Mouse (Mus musculus) CH12.LX (cell line): ENCODE data around the gene Emd.

ENCODE experiments used
- CHD2 ChIP-seq: IDR thresholded peaks from 2 replicates; pipeline ENCODE4 v1.6.1; 2011; ENCODE audit warnings: low read length, improper control_type of control experiment
- CTCF ChIP-seq, 2 experiments: IDR thresholded peaks in 1 of 2; conservative IDR thresholded peaks in 1 of 2; 2 replicates each; pipeline ENCODE4 v1.5.1; 2011 to 2012; ENCODE audit warnings: low read depth in 2 of 2, low read length in 2 of 2, improper control_type of control experiment in 1 of 2, inconsistent platforms in 1 of 2, mild to moderate bottlenecking in 1 of 2, moderate library complexity in 1 of 2
- ELF1 ChIP-seq: IDR thresholded peaks from 2 replicates; pipeline ENCODE4 v1.6.1; 2014; ENCODE audit warnings: low read depth, mild to moderate bottlenecking, inconsistent platforms, low read length, improper control_type of control experiment
- ETS1 ChIP-seq: conservative IDR thresholded peaks from 2 replicates; pipeline ENCODE4 v1.6.1; 2012; ENCODE audit warnings: low read depth, mild to moderate bottlenecking, inconsistent platforms, low read length, improper control_type of control experiment, moderate library complexity
- KAT2A ChIP-seq: IDR thresholded peaks from 2 replicates; pipeline ENCODE4 v1.6.1; 2012; ENCODE audit warnings: low read length, improper control_type of control experiment, inconsistent platforms; ENCODE audit not compliant: insufficient replicate concordance
- MAX ChIP-seq: IDR thresholded peaks from 2 replicates; pipeline ENCODE4 v1.6.1; 2011; ENCODE audit warnings: low read length, improper control_type of control experiment
- MYC ChIP-seq: IDR thresholded peaks from 2 replicates; pipeline ENCODE4 v1.6.1; 2011; ENCODE audit warnings: low read depth, mild to moderate bottlenecking, improper control_type of control experiment, low read length
- POLR2A ChIP-seq: IDR thresholded peaks from 2 replicates; pipeline ENCODE4 v1.6.1; 2011; ENCODE audit warnings: low read depth, mild to moderate bottlenecking, improper control_type of control experiment, low read length
- USF1 ChIP-seq: IDR thresholded peaks from 2 replicates; pipeline ENCODE4 v1.6.1; 2014; ENCODE audit warnings: low read depth, mild to moderate bottlenecking, inconsistent platforms, low read length, improper control_type of control experiment
- ZC3H11A ChIP-seq: IDR thresholded peaks from 2 replicates; pipeline ENCODE4 v1.6.1; 2012; ENCODE audit warnings: low read depth, mild to moderate bottlenecking, inconsistent platforms, low read length, improper control_type of control experiment
- ZNF384 ChIP-seq: IDR thresholded peaks from 2 replicates; pipeline ENCODE4 v1.6.1; 2012; ENCODE audit warnings: low read depth, low read length, improper control_type of control experiment, inconsistent platforms

- TF ChIP-seq CTCF (conservative IDR thresholded peaks at IDR 0.05 in 1 of 2, IDR thresholded peaks at IDR 0.05 in 1 of 2; ENCODE audit: low read depth in 2 of 2, low read length in 2 of 2) (no peak), ZNF384 (no peak), USF1 (no peak), MAX (no peak), MYC (no peak), ZC3H11A (no peak), KAT2A (no peak), POLR2A (no peak), ETS1 (no peak), ELF1 (no peak), CHD2 (no peak)
Observed at GRCm38 (mm10) chrX:74281041-74281731, 26.7 kb downstream of the Emd start.
